Comparison of ENCODE assay signal across 9 mouse cellular contexts in genomic region chr6:18372447-18373228, GRCm38 (mm10).
DNase-seq lines count a peak whose midpoint lies in the region; ATAC-seq lines count a peak whose summit lies in the region.
"Had no signal": no experiment of that assay in that cellular context is flagged by ENCODE, and none has a peak within 500 bp of the region (broad histone marks: within the 10 kb centered on the region; RNA-seq: fewer than 3 reads in every experiment).

No protein-coding gene starts in this region.

- no peaks in the 10 kb centered on the region for H3K9me3 ChIP-seq in heart, embryonic 15.5 days (replicated peaks)
- H3K9me3 ChIP-seq: embryonic facial prominence, embryonic 15.5 days had no signal

- WGBS in heart, embryonic 15.5 days, result 24% methylated on average over 7 of the region's 7 CpGs

- H3K36me3 ChIP-seq in heart, embryonic 15.5 days, result no peaks in the 10 kb centered on the region
- H3K36me3 ChIP-seq: embryonic facial prominence, embryonic 15.5 days had no signal

- ATAC-seq in heart, embryonic 15.5 days (replicated peaks; ENCODE audit: insufficient number of reproducible peaks, insufficient read depth, low FRiP score, low read depth), result peak; percentile 60; the same call in 1 of the 2 replicates

- H3K4me1 ChIP-seq in heart, embryonic 15.5 days (replicated peaks), result 0 out of 2 replicates have a peak, but pooled peaks cover 2% of the 10 kb centered on the region

- H3K27ac ChIP-seq in heart, embryonic 15.5 days, result no peak overlapping the region
- H3K27ac ChIP-seq: embryonic facial prominence, embryonic 15.5 days had no signal

- no peak overlapping the region for H3K9ac ChIP-seq in heart, embryonic 15.5 days
- H3K9ac ChIP-seq: embryonic facial prominence, embryonic 15.5 days had no signal

- peak; percentile 78 for DNase-seq in 3T3-L1 (ENCODE audit: low read depth, low spot score)
- DNase-seq in adrenal gland, adult 2 months, result peak; percentile 41
- DNase-seq in embryo, embryonic 11 days, result peak; percentile 69
- peak; percentile 83 for DNase-seq in kidney, postnatal 10 days
- peak; percentile 82 to 88 for DNase-seq in lung, adult 18-20 months
- peak; percentile 27 for DNase-seq in ovary, postnatal 10 days (ENCODE audit: low spot score)
- peak; percentile 20 to 40 for DNase-seq in thymus, postnatal 10 days (ENCODE audit: low spot score in 2 of 2)

- no peaks in the 10 kb centered on the region for H3K27me3 ChIP-seq in heart, embryonic 15.5 days
- H3K27me3 ChIP-seq: embryonic facial prominence, embryonic 15.5 days had no signal

- no peak overlapping the region for H3K4me3 ChIP-seq in heart, embryonic 15.5 days
- H3K4me3 ChIP-seq: embryonic facial prominence, embryonic 15.5 days had no signal

- peak overlapping the region; percentile 36; the same call in 1 of the 2 replicates for H3K4me2 ChIP-seq in heart, embryonic 15.5 days
- H3K4me2 ChIP-seq: embryonic facial prominence, embryonic 15.5 days had no signal

Comparison
In these comparisons a context has a peak if more than half of its experiments do, and no peak if none do; other contexts are left out.
1. DNase-seq: peak in every context shown above with its lines; median percentile 85 in lung, adult 18-20 months; 83 in kidney, postnatal 10 days; 78 in 3T3-L1; 69 in embryo, embryonic 11 days; 41 in adrenal gland, adult 2 months; 30 in thymus, postnatal 10 days; 27 in ovary, postnatal 10 days.